Mouse (Mus musculus) retina, postnatal 1 day (tissue): ENCODE data around the gene Kcna5.
A peak's percentile ranks its signal among the peaks of the same experiment; 100 is the strongest.

ENCODE experiments used
- DNase-seq: peaks from one replicate; pipeline ENCODE4 v3.0.0-alpha.2; 2012

The Kcna5 gene

DNA sequence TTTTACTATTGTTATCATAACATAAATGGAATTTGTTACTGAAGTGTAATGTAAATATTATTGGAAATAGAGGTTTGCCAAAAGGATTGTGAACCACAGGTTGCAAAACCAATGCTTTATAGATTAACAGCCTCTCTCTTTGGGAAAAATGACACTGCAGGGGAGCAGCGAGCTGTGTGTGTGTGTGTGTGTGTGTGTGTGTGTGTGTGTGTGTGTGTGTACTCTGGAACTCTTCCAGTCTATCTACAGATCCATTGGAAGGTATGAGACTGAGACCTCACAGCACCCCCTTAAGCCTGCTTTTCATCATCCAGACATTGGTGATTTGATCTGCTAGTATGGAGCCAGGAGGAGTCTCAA is 679 bp upstream of the Kcna5 start:
- DNase-seq = no peak

DNA sequence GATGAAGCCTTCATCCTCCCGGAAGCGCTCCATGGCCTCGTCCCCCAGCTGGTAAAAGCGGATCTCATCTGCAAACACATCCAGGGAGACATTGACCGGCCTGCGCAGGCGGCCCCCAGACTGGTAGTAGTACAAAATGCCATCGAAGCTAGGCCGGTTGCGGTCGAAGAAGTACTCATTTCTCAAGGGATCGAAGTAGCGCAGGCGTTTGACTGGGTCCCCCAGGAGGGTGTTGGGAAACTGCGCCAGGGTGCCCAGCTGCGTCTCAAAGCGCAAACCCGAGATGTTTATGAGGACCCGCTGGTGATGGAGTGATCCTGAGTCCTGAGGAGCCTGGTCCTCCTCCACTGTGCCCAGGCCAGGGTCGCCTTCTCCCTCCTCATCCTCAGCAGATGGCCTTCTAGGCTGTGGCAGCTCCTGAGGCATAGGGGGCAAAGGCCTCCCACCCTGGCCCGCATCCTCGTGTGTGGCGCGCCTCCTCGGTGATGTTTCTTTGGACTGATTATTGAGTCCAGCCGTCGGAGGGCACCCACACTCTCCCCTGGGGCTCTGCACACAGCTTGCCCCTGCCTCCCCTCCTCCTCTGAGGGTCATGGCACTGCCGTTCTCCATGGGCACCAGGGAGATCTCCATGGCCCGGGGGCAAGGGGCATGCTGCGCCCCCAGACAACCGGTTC is 543 bp downstream of the Kcna5 start:
- DNase-seq = no peak

- peak; percentile 50 for DNase-seq
Measured at GRCm38 (mm10) chr6:126531306-126531705, 3.9 kb downstream of the Kcna5 start.

DNA sequence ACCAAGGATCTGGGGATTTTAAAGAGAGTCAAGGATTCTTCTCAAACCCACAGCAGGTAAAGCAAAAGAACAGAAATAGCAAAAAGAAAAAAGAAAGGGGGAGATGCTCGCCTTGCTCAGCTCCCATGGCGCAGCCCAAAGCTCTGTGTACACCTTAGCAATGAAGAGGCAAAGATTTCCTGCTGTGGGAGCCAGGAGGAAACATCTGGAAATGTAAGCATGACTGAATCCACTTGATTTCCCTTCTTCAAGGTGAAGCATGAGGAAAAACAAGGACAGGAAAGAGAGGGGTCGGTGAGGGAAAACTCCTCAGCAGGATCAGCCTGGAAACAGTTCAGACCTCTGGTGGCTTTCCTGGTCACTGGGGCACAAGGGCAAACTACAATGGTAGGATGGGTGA is 5.2 kb downstream of the Kcna5 start:
- no peak for DNase-seq

DNA sequence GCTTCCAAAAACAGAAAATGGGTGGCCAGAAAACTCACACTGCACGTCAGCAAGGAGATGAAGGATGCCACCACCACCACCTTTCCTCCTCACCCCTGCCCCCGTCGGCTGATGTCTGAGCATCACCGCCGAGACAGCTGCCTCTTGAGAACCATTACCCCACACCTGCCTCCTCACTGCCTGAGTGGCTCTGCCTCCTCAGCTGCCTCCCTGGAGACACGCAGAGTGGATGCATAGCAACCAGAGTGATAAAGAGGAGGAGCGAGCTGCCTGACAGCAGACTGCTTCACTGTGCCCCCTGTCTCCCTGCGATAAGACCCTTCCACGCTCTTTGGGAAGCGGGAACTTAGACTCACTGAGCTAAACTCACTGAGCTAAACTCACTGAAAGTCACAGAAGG is 20.5 kb downstream of the Kcna5 start:
- DNase-seq = peak; percentile 66

GRCm38 (mm10) chr6:126513714-126514248 is 21.4 kb downstream of the Kcna5 start:
- DNase-seq = peak; percentile 87

DNA sequence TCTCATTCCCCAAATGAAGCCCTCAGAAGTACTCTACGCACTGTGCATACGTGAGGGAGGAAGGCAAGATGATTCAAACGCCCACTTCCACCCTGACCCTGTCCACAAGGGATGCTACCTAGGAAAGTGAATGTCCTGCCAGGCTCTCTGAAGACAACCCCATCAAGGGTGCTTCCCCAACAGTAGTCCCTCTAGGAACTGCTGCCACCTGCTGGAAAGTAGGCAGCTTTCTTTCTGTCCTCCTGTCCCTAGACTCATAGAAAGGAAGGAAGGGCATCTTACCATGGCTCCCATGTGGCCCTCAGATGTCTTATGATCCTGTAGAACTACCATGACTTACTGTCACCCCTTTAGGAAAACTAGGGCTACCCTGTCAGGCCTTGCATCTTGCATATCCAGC is 22.1 kb downstream of the Kcna5 start:
- no peak for DNase-seq

- DNase-seq = no peak
Measured at GRCm38 (mm10) chr6:126508671-126509070, 26.5 kb downstream of the Kcna5 start.

DNA sequence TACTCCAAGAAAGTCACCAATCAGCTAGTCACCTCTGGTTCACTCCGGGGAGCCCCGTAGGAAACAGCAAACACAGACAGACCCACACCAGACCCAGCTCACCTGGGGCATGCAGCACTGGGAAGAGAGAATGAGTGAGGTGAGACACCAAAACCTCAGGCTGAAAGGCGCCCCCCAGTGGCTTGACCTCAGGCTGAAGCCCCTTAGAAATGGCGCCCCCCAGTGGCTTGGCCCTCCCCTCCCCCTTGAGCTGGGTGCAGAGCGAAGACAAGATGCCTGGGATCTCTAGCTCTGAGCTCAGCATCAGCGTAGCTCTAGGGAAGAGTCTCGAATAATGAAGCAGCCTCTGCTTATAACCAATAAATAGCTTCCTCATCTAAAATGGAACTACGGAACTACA is 31.3 kb downstream of the Kcna5 start:
- DNase-seq = no peak

DNA sequence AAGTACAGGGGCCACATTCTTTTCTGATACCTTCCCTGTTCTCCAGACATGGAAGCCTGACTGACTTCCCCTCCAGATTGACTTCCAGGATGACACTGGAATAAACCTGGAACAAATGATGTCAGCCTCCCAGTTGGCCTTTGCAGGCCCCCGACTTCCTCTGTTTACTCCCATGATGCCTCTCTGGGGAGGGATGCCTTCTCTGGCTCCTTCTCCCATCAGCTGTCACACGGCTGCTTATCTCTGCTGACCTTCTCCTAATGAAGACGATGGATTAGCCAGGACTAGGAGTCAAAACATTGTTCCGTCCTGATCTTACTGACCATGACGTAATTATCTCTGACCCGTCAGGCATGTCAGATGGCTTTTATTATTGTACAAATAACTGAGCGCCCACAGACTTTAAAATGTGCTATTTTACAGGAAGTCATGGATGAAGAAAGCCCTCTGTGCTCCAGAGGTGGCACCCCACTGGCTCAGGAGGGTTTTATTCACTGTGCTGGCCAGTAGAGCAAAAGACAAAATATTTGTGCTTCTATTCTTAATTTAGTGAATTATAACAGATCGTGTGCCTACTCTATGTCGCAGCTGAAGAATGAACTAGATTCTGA is 32.4 kb downstream of the Kcna5 start:
- peak; percentile 52 for DNase-seq

DNA sequence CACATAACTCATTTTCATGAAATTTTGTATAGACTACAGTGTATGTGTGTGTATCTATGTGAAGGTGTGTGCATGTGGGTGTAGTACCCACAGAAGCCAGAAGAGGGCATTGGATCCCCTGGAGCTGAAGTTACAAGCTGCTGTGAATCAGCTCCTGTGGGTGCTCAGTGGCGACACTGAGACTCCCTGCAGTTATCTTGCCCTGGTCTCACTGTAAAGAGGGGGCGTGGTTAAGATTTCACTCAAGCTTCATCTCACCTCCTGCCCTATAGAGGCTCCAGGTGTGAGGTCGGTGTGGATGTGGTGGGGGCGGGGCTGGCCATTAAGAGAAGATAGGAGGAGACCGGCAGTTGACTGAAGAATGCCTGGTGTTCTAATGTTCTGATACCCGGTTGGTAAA is 34.2 kb downstream of the Kcna5 start:
- DNase-seq = no peak

GRCm38 (mm10) chr6:126500088-126500487 is 35.1 kb downstream of the Kcna5 start:
- DNase-seq = peak; percentile 74

DNA sequence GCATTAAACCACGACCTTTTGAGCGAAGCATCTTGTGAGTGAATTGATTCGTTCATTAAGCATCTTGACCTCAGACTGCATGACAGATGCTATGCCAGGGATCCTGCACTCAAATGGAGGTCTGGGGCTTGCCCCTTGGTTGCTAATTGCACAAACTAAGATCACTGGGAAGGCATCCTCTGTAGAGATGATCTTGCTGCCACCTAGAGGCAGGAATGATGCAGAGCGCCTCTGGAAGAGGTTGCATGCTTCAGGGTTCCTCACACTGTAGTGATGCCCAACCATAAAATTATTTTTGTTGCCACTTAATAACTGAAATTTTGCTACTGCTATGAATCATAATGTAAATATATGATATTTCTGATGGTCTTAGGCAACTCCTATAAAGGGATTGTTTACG is 37.3 kb downstream of the Kcna5 start:
- DNase-seq = peak; percentile 76

DNA sequence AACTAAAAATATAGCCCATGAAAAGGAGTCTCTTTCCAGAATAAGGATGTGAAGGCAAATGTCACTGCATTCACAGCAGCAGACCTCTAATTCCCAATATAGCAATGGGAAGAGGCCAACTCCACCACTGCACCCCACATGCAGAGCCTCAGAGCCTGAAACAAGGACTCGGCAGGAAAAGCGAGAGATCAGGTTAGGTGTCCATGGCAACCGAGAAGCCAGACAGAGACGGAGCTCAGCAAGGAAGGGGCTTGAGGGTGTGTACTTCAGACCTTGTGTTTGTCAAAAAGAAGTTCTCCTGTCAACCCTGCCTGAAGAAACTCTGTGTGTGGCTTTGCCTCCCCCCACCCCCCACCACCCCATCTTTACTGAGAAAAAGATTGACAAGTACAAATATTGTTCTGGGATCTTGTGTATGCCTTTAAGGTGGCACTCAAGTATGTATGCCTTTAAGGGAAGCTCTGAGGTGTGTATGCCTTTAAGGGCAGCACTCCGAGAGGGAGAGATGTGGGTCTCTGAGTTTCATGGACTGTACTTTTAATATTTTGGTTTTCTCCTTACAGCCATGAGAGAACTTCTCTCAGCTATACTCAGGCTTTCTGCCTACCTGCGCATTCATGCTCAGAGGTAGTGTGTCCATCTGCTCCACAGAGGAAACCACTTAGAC is 37.9 kb downstream of the Kcna5 start:
- DNase-seq = no peak

DNA sequence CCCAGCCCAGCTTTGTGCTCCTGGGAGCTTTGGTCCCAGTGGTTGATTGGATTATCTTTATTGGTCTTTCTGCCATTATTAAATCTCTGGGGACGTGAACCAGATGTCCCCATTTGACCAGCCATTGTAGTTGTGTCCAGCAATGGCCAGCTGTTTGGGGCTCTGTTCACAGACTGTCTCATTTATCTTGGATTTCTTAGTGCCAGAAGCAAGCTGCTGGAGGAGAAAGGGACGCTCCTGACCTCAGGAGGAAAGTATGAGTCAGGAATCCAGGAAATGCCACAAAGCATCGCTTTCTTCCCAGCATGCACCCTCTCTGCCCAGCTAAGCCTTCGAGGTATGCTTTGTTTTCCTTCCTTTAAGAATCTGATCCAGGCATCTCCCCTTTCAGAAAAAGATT is 48.1 kb downstream of the Kcna5 start:
- no peak for DNase-seq

DNA sequence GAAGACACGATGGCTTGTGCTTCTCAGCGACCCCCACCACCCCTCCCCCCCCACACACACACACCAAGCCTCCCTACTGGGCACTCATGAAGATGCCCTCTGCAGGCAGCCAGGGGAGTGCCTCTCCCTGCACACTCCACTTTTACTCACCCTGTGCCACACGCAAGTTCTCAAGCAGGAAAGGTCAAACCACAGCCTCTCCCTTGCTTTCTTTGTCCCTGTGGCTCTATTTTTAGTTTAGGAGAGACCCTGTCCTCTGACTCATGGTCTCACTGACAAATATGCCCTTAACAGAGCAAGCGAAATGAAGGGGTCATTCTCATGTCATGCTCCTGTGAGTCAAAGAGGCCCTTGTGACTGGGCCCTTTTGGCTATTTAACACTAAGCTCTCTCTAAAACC is 50.3 kb downstream of the Kcna5 start:
- no peak for DNase-seq

DNA sequence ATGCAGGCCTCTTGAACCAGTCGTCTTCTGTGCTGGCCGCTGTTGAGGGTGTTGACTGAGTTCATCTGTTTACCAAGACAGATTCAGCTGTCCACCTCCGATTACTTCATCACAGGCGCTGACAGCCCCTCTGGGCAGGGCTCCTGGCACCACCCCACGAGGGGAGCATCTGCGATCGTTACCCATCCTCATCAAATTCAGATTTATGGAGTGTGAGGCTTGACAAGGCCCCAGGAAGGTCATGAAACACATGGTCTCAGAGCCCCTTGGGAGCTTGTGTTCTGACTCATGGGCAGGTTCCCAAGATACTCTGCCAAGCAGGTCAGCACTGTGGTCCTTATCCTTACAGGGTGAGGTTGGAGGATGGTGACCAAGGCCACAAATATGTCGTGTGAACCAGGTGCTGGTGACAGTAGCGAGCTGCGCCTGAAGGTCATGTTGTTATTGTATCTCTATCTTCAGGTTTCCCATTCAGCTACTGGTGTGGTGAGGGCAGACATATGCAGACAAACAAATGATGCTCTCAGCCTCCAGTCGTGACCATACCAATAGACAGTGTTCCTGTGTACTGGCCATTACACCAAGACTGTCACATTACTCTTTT is 51.8 kb downstream of the Kcna5 start:
- no peak for DNase-seq
